Mouse (Mus musculus): Measurements from ENCODE around the gene Rala. TPM values are rescaled to one million over a fixed set of nuclear protein-coding genes. Genes with fewer than 3 reads are reported as not detected.
"Not testable (repeated sequence)": the region's sequence is repeated elsewhere in the genome, so short reads cannot be mapped to it uniquely, and the experiment has no call there.

The Rala gene
- 10 to 100 TPM; 36.4 to 42.2 TPM for total RNA-seq (2021)

DNA sequence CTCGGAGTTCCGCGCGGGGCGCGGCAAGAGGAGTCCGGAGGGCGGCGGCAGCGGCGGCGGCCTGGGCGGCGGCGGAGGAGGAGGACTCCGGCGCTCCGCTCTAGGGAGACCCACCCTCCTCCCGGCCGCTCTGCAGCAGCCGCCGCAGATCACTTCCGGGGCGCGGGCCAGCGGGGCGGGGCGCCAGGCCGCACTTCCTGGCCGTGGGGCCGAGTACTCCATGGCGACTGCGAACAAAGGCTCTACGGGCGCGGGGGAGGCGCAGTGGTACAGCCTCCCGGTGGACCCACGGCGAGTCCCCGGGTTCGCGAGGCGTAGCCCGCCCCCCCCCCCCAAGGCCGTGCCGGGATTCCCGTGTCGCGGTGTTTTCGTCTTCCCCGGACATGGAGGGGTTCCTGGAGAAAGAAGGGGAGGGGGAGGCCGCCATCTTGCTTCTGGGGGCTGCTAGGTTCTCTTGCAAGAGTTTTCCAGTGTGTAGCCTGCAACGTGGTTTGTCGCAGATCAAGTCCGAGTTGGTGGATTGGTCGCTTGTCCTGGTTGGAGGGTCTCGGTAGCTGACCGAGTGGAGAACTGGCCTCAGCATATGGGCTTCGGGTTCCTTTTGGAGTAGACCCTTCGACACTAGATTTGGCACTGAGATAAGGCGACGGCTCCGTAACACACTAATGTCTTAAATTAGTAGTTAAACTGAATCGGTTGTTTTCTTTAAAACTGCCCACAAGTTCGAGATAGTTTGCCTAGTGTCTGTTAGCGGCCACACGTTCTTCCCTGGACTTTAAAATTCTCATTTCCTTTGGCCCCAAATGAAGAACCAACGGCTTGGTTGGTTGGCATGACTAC, at the start of gene Rala:
Gene Rala (minus strand): TSS at position 162 of the 840 bp plus-strand sequence.
- peak; percentile 97 for DNase-seq
- intact Hi-C loops (cut with DNase I), result loop anchor here (1.0 to 5.0 kb wide), 2 partner anchors 49 to 197 kb away; partner anchors contain the start of gene Yae1d1

DNA sequence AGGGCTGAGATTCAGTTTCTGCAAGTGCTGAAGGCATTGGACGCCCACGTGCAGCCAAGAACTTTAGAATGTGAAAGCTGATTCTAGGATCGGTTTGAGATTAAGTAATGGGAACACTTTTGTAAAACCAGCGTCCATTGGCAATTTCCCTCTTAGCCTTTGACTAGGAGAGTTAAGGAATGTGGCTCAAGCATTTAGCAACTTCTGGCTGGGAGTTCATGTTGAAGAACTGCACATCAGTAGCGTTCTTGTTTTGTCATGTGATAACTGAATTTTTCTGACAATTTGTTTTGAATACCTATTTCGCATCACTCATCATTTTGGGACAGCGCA, 49.4 kb upstream of the Rala start:
- DNase-seq, result no peak
- intact Hi-C loops (cut with DNase I), result loop anchor here (1.0 to 5.0 kb wide), 3 partner anchors 49 to 301 kb away; partner anchors contain the start of gene Rala

- intact Hi-C loops (cut with DNase I), result loop anchor here (1.0 to 5.0 kb wide), 3 partner anchors 49 to 301 kb away; partner anchors contain the start of gene Rala
- peak; percentile 92 to 97 for DNase-seq
These were observed 48.9 kb upstream of the Rala start, which contains the start of gene Yae1d1 for GRCm38 (mm10) chr13:17992697-17993514. TSS of gene Yae1d1 (minus strand) at chr13:17993349.

- intact Hi-C loops (cut with DNase I), result loop anchor here (5.0 kb wide), 2 partner anchors 245 to 300 kb away; no protein-coding TSS in a partner anchor
- no peak for DNase-seq
These were observed 48.0 kb upstream of the Rala start for GRCm38 (mm10) chr13:17992009-17992408.

GRCm38 (mm10) chr13:17983194-17983593, 39.2 kb upstream of the Rala start:
- peak; percentile 37 to 63 for DNase-seq
- intact Hi-C loops (cut with DNase I), result loop anchor here (1.0 kb wide), 1 partner anchor 146 kb away; no protein-coding TSS in a partner anchor

- intact Hi-C loops (cut with DNase I), result loop anchor here (1.0 kb wide), 1 partner anchor 145 kb away; no protein-coding TSS in a partner anchor
- no peak for DNase-seq
These were observed 38.6 kb upstream of the Rala start for GRCm38 (mm10) chr13:17982634-17983033.

- intact Hi-C loops (cut with DNase I), result no loop called here
- no peak for DNase-seq
These were observed 33.1 kb upstream of the Rala start for GRCm38 (mm10) chr13:17976854-17977739.

- peak in 1 of 2 experiments; percentile 12 for DNase-seq
- intact Hi-C loops (cut with DNase I), result no loop called here
These were observed 31.9 kb upstream of the Rala start for GRCm38 (mm10) chr13:17975891-17976290.

DNA sequence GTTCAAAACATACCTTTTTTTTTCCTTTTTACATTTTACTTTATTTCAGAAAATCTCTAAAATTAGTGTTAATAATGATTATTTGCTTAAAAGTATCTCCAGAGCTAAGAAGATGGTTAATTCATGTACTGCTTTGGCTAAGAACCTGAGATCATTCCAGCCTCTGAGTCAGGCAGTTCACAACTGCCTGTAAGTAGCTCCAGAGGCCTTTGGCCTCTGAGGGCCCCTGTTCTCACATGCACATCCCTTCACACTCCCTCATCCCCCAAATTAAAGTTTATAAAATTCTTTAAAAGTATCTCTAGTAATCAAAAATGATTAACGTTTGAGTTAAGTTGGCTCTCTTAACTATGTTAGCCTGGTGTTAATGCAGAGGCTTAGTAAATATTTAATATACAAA, 31.4 kb upstream of the Rala start:
- intact Hi-C loops (cut with DNase I), result no loop called here
- DNase-seq, result no peak

GRCm38 (mm10) chr13:17974734-17975133, 30.7 kb upstream of the Rala start:
- no peak for DNase-seq
- intact Hi-C loops (cut with DNase I), result no loop called here

GRCm38 (mm10) chr13:17960613-17961012, 16.6 kb upstream of the Rala start:
- intact Hi-C loops (cut with DNase I), result no loop called here
- no peak for DNase-seq

DNA sequence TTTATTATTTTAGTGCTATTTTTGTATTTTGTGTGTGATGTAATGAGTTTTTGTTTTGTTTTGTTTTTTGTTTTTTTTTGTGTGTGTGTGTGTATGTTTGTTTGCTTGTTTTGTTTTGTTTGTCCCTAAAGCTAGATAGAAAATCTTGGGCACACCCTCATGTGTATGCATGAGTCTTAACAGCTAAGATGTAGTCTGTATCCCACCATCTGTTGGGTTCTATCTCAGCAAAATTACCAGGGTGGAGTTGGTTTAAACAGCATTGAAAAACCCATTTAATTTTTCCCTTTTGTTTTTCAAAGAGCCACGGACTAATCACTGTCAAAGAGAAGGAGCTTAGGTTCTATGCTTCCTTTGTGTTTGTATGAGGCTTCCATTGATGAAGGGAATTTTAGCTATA, 10.2 kb upstream of the Rala start:
- DNase-seq, result no peak
- intact Hi-C loops (cut with DNase I), result no loop called here

DNA sequence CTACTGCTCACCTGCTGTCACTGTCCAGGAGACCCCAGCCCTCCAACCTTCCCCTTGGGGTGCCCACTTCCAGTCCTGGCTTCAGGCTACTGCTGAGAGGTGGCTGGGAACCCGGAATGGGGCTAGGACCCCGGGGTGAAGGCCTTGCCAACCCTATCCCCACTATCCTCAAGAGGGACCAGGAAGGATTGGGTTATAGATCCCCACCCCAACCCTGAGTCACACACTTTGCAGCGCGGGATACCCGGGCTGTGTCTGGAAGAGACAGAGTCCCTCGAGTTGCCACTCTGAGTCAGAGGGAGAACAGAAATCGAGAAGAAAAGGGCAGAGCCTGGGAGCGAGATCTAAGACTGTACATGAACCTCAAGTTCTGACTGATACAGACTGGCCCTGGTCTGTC, 6.5 kb upstream of the Rala start:
- DNase-seq; intact Hi-C loops (cut with DNase I): not testable (repeated sequence)

- intact Hi-C loops (cut with DNase I), result no loop called here
These were observed 5.5 kb upstream of the Rala start for GRCm38 (mm10) chr13:17949555-17949954.

GRCm38 (mm10) chr13:17943306-17944077, 547 bp downstream of the Rala start:
- intact Hi-C loops (cut with DNase I), result loop anchor here (1.0 to 5.0 kb wide), 3 partner anchors 50 to 196 kb away; partner anchors contain the start of gene Yae1d1
- DNase-seq, result no peak

More at GRCm38 (mm10) chr13:17949555-17949954, 5.5 kb upstream of the Rala start:
- DNase-seq, result no peak

- intact Hi-C loops (cut with DNase I), result loop anchor here (1.0 to 5.0 kb wide), 3 partner anchors 56 to 195 kb away; no protein-coding TSS in a partner anchor
- DNase-seq, result no peak
These were observed 1.7 kb downstream of the Rala start for GRCm38 (mm10) chr13:17942338-17942737.

DNA sequence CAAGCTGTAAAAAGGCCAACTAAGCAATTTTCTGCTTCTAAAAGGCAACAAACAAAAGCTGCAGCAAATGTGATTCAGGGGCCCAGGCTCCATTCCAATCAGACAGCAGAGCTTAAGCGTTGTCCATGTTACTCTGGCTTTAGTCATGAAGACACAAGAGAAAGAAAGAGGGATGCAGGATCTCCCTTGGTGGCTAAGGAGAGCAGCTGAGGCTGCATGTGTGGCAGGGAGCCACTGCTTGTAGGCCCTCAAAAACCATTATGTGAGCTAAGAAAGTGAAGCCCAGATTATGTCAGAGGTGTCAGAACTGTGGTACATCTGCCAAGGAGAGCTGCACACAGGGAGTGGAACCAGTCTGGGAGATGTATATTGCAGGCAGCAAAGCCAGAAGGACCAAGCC, 36.7 kb downstream of the Rala start:
- DNase-seq, result no peak
- intact Hi-C loops (cut with DNase I), result no loop called here

DNA sequence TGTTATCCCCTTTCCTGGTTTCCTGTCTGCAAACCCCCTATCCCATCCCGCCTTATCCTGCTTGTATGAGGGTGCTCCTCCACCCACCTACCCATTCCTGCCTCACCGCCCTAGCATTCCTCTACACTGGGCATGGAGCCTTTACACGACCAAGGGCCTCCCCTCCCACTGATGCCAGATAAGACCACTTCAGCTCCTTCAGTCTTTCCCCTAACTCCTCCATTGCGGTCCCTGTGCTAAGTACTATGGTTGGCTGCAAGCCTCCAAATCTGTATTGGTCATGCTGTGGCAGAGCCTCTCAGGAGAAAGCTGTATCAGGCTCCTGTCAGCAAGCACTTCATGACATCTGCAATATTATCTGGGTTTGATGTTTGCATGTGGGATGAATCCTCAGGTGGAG, 42.6 kb downstream of the Rala start:
- DNase-seq, result no peak
- intact Hi-C loops (cut with DNase I), result no loop called here

DNA sequence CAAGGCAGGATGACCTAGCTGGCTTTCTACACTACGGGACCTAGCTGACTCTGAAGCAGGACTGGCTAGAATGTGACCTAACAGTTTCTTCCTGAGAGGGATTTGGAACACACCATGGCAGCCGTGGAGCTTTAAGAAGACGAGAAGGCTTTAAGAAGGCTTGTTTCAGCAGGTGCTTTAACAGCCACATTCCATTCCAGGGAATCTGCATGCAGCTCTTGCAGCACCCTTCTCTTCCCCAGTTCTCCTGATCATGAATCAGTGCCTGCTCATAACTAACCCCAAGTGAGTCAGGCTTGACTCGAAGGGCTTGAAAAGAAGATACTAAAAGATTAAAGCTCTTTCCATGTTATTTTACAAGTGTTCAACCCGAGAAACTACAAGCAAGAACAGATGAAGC, 43.4 kb downstream of the Rala start:
- intact Hi-C loops (cut with DNase I), result no loop called here
- DNase-seq, result no peak

Data from heart, postnatal 36 days (tissue).